Mouse (Mus musculus) left cerebral cortex, postnatal 36 days (tissue): Measurements from ENCODE around the gene Abca5. TPM values are rescaled to one million over a fixed set of nuclear protein-coding genes. Genes with fewer than 3 reads are reported as not detected.

Experiments
- DNase-seq, 2 experiments: peaks; one replicate each; pipeline ENCODE4 v3.0.0; 2021 to 2022; ENCODE audit warnings: low spot score in 2 of 2, mixed read lengths in 1 of 2
- intact Hi-C: fragments of 180-260 bp; cut with DNase I; formaldehyde crosslinking; loops from one replicate; pipeline ENCODE4 v1.15.1; 2025
- total RNA-seq, 2 experiments: library from RNA; stranded (reverse); gene quantifications; 2 replicates each; pipeline ENCODE4 v1.2.3; 2021

Abca5 gene
- total RNA-seq, 2 experiments from 2014 or later = 40.7 to 47.3 TPM

GRCm38 (mm10) chr11:110322266-110322665 lies 15.2 kb downstream of the Abca5 start:
- intact Hi-C loops = no loop called here
- no peak for DNase-seq

GRCm38 (mm10) chr11:110306475-110307168 lies 30.9 kb downstream of the Abca5 start:
- intact Hi-C loops = no loop called here

GRCm38 (mm10) chr11:110303411-110303810 lies 34.1 kb downstream of the Abca5 start:
- DNase-seq = no peak
- intact Hi-C loops = no loop called here

More at GRCm38 (mm10) chr11:110306475-110307168, 30.9 kb downstream of the Abca5 start:
- no peak for DNase-seq

- DNase-seq = no peak
Measured at GRCm38 (mm10) chr11:110297917-110298533, 39.5 kb downstream of the Abca5 start.

GRCm38 (mm10) chr11:110290586-110290985 lies 46.9 kb downstream of the Abca5 start:
- intact Hi-C loops = no loop called here
- DNase-seq = no peak

More at GRCm38 (mm10) chr11:110297917-110298533, 39.5 kb downstream of the Abca5 start:
- intact Hi-C loops = no loop called here

GRCm38 (mm10) chr11:110288423-110288822 lies 49.1 kb downstream of the Abca5 start:
- intact Hi-C loops = no loop called here
- DNase-seq = no peak

GRCm38 (mm10) chr11:110287694-110288093 lies 49.8 kb downstream of the Abca5 start:
- intact Hi-C loops = no loop called here
- no peak for DNase-seq

GRCm38 (mm10) chr11:110286331-110286730 lies 51.2 kb downstream of the Abca5 start:
- no peak for DNase-seq
- intact Hi-C loops = no loop called here

GRCm38 (mm10) chr11:110284849-110285248 lies 52.7 kb downstream of the Abca5 start:
- no peak for DNase-seq
- intact Hi-C loops = no loop called here

GRCm38 (mm10) chr11:110284185-110284787 lies 53.2 kb downstream of the Abca5 start:
- intact Hi-C loops = no loop called here
- DNase-seq = no peak

- intact Hi-C loops = loop anchor here (5.0 to 10.0 kb wide), 3 partner anchors 320 to 620 kb away; no protein-coding TSS in a partner anchor
- no peak for DNase-seq
Measured at GRCm38 (mm10) chr11:110274794-110275193, 62.7 kb downstream of the Abca5 start.

- peak; percentile 13 to 35 for DNase-seq
- intact Hi-C loops = loop anchor here (2.0 to 10.0 kb wide), 4 partner anchors 317 to 617 kb away; no protein-coding TSS in a partner anchor
Measured at GRCm38 (mm10) chr11:110271745-110272144, 65.8 kb downstream of the Abca5 start.

GRCm38 (mm10) chr11:110268244-110268844 lies 69.2 kb downstream of the Abca5 start:
- intact Hi-C loops = no loop called here
- peak; percentile 79 to 82 for DNase-seq

- DNase-seq = no peak
- intact Hi-C loops = no loop called here
Measured at GRCm38 (mm10) chr11:110267232-110267631, 70.3 kb downstream of the Abca5 start.

GRCm38 (mm10) chr11:110266757-110267156 lies 70.8 kb downstream of the Abca5 start:
- no peak for DNase-seq
- intact Hi-C loops = no loop called here

- no peak for DNase-seq
- intact Hi-C loops = no loop called here
Measured at GRCm38 (mm10) chr11:110261867-110262266, 75.6 kb downstream of the Abca5 start.

GRCm38 (mm10) chr11:110257911-110258310 lies 79.6 kb downstream of the Abca5 start:
- intact Hi-C loops = no loop called here

GRCm38 (mm10) chr11:110257061-110257460 lies 80.5 kb downstream of the Abca5 start:
- no peak for DNase-seq
- intact Hi-C loops = no loop called here

More at GRCm38 (mm10) chr11:110257911-110258310, 79.6 kb downstream of the Abca5 start:
- no peak for DNase-seq

GRCm38 (mm10) chr11:110252256-110252655 lies 85.3 kb downstream of the Abca5 start:
- DNase-seq = no peak
- intact Hi-C loops = no loop called here

GRCm38 (mm10) chr11:110251534-110251933 lies 86.0 kb downstream of the Abca5 start, which contains the start of gene Abca6:
Gene Abca6, minus strand, starts transcription at chr11:110251776.
- no peak for DNase-seq
- intact Hi-C loops = no loop called here
